Comparison of ENCODE assay signal across 8 mouse cellular contexts in genomic region chr15:99972989-99973911, GRCm38 (mm10). TPM values are rescaled to one million over a fixed set of nuclear protein-coding genes. Genes with fewer than 3 reads are reported as not detected.
DNase-seq lines count a peak whose midpoint lies in the region; ATAC-seq and TF ChIP-seq lines count a peak whose summit lies in the region.

No protein-coding gene starts in this region.

- H3K4me3 ChIP-seq in intestine, embryonic 16.5 days (ENCODE audit: low read length), result peak overlapping the region; percentile 98
- peak overlapping the region; percentile 92 for H3K4me3 ChIP-seq in liver, adult 2 months (ENCODE audit: insufficient read depth, low read depth, low read length)
- H3K4me3 ChIP-seq in midbrain, postnatal 0 days (ENCODE audit: low read depth, low read length), result peak overlapping the region; percentile 98
- peak overlapping the region; percentile 96 for H3K4me3 ChIP-seq in stomach, embryonic 15.5 days (replicated peaks)

- no peaks in the 10 kb centered on the region for H3K36me3 ChIP-seq in intestine, embryonic 16.5 days (ENCODE audit: control insufficient read depth, insufficient read depth, low read length)
- no peaks in the 10 kb centered on the region for H3K36me3 ChIP-seq in liver, adult 2 months (ENCODE audit: control insufficient read depth, insufficient read depth, low read length)
- no peaks in the 10 kb centered on the region for H3K36me3 ChIP-seq in midbrain, postnatal 0 days (ENCODE audit: insufficient read depth, low read length)
- no peaks in the 10 kb centered on the region for H3K36me3 ChIP-seq in stomach, embryonic 15.5 days

- peak overlapping the region; percentile 99 for H3K27ac ChIP-seq in intestine, embryonic 16.5 days (ENCODE audit: low read length)
- peak overlapping the region; percentile 91 for H3K27ac ChIP-seq in liver, adult 2 months (replicated peaks; ENCODE audit: insufficient read depth, low read depth, low read length)
- peak overlapping the region; percentile 94 for H3K27ac ChIP-seq in midbrain, postnatal 0 days (ENCODE audit: low read depth, low read length)
- peak overlapping the region; percentile 99 for H3K27ac ChIP-seq in stomach, embryonic 15.5 days

- H3K4me1 ChIP-seq in intestine, embryonic 16.5 days (ENCODE audit: control insufficient read depth, insufficient read depth, low read length), result peaks cover 6% of the 10 kb centered on the region; the same call in 1 of the 2 replicates
- peaks cover 8% of the 10 kb centered on the region; the same call in 1 of the 2 replicates for H3K4me1 ChIP-seq in liver, adult 2 months (ENCODE audit: control insufficient read depth, insufficient read depth, low read length)
- no peaks in the 10 kb centered on the region for H3K4me1 ChIP-seq in midbrain, postnatal 0 days (ENCODE audit: insufficient read depth, low read length)
- H3K4me1 ChIP-seq in stomach, embryonic 15.5 days, result no peaks in the 10 kb centered on the region

- no peaks in the 10 kb centered on the region for H3K27me3 ChIP-seq in intestine, embryonic 16.5 days (replicated peaks; ENCODE audit: control insufficient read depth, insufficient read depth, low read length)
- no peaks in the 10 kb centered on the region for H3K27me3 ChIP-seq in liver, adult 2 months (ENCODE audit: control insufficient read depth, insufficient read depth, low read length)
- no peaks in the 10 kb centered on the region for H3K27me3 ChIP-seq in midbrain, postnatal 0 days (ENCODE audit: insufficient read depth, low read length)
- no peaks in the 10 kb centered on the region for H3K27me3 ChIP-seq in stomach, embryonic 15.5 days (replicated peaks)

- no peak for TF ChIP-seq CTCF in liver, adult 2 months (IDR thresholded peaks at IDR 0.05; ENCODE audit: low read depth, low read length)
- TF ChIP-seq CTCF in midbrain, postnatal 0 days (IDR thresholded peaks at IDR 0.05), result no peak; the same call in 1 of the 2 replicates

- peak overlapping the region; percentile 63 for H3K4me2 ChIP-seq in intestine, embryonic 16.5 days (ENCODE audit: low read depth, low read length)
- peak overlapping the region; percentile 63 for H3K4me2 ChIP-seq in midbrain, postnatal 0 days (ENCODE audit: low read depth, low read length, poor library complexity, severe bottlenecking)
- H3K4me2 ChIP-seq in stomach, embryonic 15.5 days, result peak overlapping the region; percentile 51

- DNase-seq in right cerebral cortex, adult 18-20 months, result peak; percentile 3
- no peak for DNase-seq in right cerebral cortex, postnatal 36 days (ENCODE audit: low spot score in 2 of 2)
- peak; percentile 34 to 73 for DNase-seq in cerebellum, postnatal 14 days
- peak; percentile 39 for DNase-seq in gastrocnemius, postnatal 10 days
- DNase-seq in liver, adult 2 months (ENCODE audit: extremely low read depth, low read depth, low spot score), result no peak
- DNase-seq in midbrain, postnatal 0 days (ENCODE audit: low spot score), result peak; percentile 15

- H3K9ac ChIP-seq in intestine, embryonic 16.5 days (ENCODE audit: low read depth, low read length), result peak overlapping the region; percentile 97
- peak overlapping the region; percentile 97 for H3K9ac ChIP-seq in liver, adult 2 months (ENCODE audit: low read depth, low read length)
- H3K9ac ChIP-seq in midbrain, postnatal 0 days (replicated peaks; ENCODE audit: low read length, poor library complexity, severe bottlenecking), result peak overlapping the region; percentile 87
- H3K9ac ChIP-seq in stomach, embryonic 15.5 days, result peak overlapping the region; percentile 92

- TF ChIP-seq POLR2A in liver, adult 2 months (IDR thresholded peaks at IDR 0.05; ENCODE audit: extremely low read depth, insufficient read depth, low read length), result 0 out of 2 replicates have a peak, but pooled peaks have one; percentile 2

- WGBS in intestine, embryonic 16.5 days, result under 1% methylated on average over 82 of the region's 84 CpGs
- under 1% methylated on average over 84 of the region's 84 CpGs for WGBS in liver, adult 2 months
- under 1% methylated on average over 67 of the region's 84 CpGs for whole genome bisulfite sequencing in midbrain, postnatal 0 days
- under 1% methylated on average over 73 of the region's 84 CpGs for WGBS in stomach, embryonic 15.5 days

- ATAC-seq in intestine, embryonic 16.5 days, result peak; percentile 87
- peak; percentile 87 for ATAC-seq in midbrain, postnatal 0 days (ENCODE audit: low FRiP score)
- peak; percentile 77 for ATAC-seq in stomach, embryonic 15.5 days (ENCODE audit: insufficient read depth, low FRiP score, low read depth)

- H3K79me2 ChIP-seq in liver, adult 2 months (ENCODE audit: control insufficient read depth, insufficient read depth, low read length), result peaks cover 22% of the 10 kb centered on the region; the same call in 1 of the 2 replicates

- no peaks in the 10 kb centered on the region for H3K9me3 ChIP-seq in intestine, embryonic 16.5 days (ENCODE audit: control insufficient read depth, low read length)
- no peaks in the 10 kb centered on the region for H3K9me3 ChIP-seq in midbrain, postnatal 0 days (ENCODE audit: low read length)
- H3K9me3 ChIP-seq in stomach, embryonic 15.5 days, result no peaks in the 10 kb centered on the region

RNA-seq across cellular contexts. Expression of gene Larp4, which starts 3.4 kb away (rescaled TPM):
- 10 to 100 TPM; 39.6 to 43.7 TPM for total RNA-seq in gastrocnemius, postnatal 10 days (2021)
- polyA plus RNA-seq in intestine, embryonic 16.5 days (2015; fragmentation: Nextera tagmentation; extraction: Ambion mirVana), result 42.8 and 43.8 TPM in 2 replicates
- total RNA-seq in liver, adult 2 months (2014; rRNA removed), result 40.5 and 48.3 TPM in 2 replicates
- 26.5 and 32.7 TPM in 2 replicates for polyA plus RNA-seq in liver, adult 2 months (2012; rRNA removed)
- 52.2 and 73.5 TPM in 2 replicates for total RNA-seq in midbrain, postnatal 0 days (2014; rRNA removed)
- polyA plus RNA-seq in midbrain, postnatal 0 days (2015; fragmentation: Nextera tagmentation; extraction: Ambion mirVana), result 17.2 and 19.6 TPM in 2 replicates
- 34.2 and 39.3 TPM in 2 replicates for polyA plus RNA-seq in stomach, embryonic 15.5 days (2015; fragmentation: Nextera tagmentation; extraction: Ambion mirVana)

RNA-seq across cellular contexts. Expression of gene Fam186a, which starts 6.4 kb away (rescaled TPM):
- total RNA-seq in gastrocnemius, postnatal 10 days (2021), result under 1 TPM; 0.05 to 0.18 TPM
- not detected in 2 replicates for polyA plus RNA-seq in intestine, embryonic 16.5 days (2015; fragmentation: Nextera tagmentation; extraction: Ambion mirVana)
- total RNA-seq in liver, adult 2 months (2014; rRNA removed), result not detected in 2 replicates
- polyA plus RNA-seq in liver, adult 2 months (2012; rRNA removed), result not detected in 2 replicates
- total RNA-seq in midbrain, postnatal 0 days (2014; rRNA removed), result not detected in 2 replicates
- not detected in 2 replicates for polyA plus RNA-seq in midbrain, postnatal 0 days (2015; fragmentation: Nextera tagmentation; extraction: Ambion mirVana)
- polyA plus RNA-seq in stomach, embryonic 15.5 days (2015; fragmentation: Nextera tagmentation; extraction: Ambion mirVana), result not detected in 2 replicates

Comparison
In these comparisons a context has a peak if more than half of its experiments do, and no peak if none do; other contexts are left out.
1. DNase-seq: peak in right cerebral cortex, adult 18-20 months (single experiment), cerebellum, postnatal 14 days (2 of 2), gastrocnemius, postnatal 10 days (single experiment) and midbrain, postnatal 0 days (single experiment); none in right cerebral cortex, postnatal 36 days (0 of 2) and liver, adult 2 months (single experiment).
2. Peak in every context shown above with its lines, with median percentiles within 50 percentile points of each other: ATAC-seq, H3K27ac ChIP-seq, H3K4me2 ChIP-seq, H3K4me3 ChIP-seq and H3K9ac ChIP-seq.